Mouse (Mus musculus) gastrocnemius, postnatal 4 days (tissue): ENCODE data around the gene Selenos. TPM values are rescaled to one million over a fixed set of nuclear protein-coding genes. Genes with fewer than 3 reads are reported as not detected.

Source experiments
- DNase-seq, 2 experiments: peaks; one replicate each; pipeline ENCODE4 v3.0.0; 2021 to 2022; ENCODE audit warnings: low spot score in 2 of 2, mixed read lengths in 2 of 2
- total RNA-seq, 2 experiments: library from RNA; stranded (reverse); gene quantifications; 2 replicates each; pipeline ENCODE4 v1.2.3; 2021

Selenos gene
- total RNA-seq, 2 experiments from 2014 or later = 45.6 to 51.9 TPM

DNA sequence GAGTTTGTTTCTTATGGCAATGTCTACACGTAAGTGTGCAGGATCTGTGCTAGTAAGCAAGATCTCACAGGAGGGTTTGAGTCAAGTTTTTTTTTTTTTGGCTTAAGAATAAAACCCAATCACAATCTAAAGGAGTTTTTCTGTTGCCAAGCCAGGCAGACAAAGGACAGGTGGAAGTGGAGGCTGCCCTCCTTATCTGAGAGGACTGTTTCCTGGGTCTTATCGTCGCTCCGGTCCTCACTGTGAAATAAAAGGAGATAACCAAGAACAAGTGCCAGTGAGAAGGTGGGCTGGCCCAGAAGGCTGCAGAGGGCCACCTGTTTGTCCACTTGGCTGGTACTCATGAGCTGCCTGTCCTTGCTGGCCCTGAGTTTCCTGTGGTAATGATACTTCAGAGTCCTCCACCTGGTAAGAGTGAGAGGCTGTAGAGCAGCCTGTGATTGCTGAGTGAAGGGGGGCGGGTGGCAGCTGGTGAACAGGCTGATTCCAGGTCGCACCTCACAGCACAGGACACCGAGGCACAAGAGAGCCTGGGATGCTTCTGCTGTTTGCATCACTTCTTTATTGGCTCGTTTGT is 37.5 kb downstream of the Selenos start:
- no peak for DNase-seq

DNA sequence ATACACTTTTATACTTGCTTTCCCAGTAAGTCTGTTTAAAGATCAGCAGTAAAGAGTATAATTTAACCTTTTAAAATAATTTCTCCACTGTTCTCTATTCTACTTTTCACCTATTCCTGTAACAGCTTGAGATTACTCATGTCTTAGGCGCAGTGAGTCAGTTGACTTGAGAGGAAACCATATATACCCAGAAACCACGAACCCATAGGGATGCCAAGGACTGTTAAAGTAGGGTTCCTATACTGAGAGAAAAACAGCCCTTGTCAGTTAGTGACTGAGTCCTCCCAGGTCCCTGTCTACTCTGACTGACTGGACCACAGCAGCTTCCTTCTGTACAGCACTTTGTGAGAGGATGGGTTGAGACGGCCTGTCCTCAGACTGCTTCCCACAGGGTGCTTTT is 38.6 kb downstream of the Selenos start:
- no peak for DNase-seq

DNA sequence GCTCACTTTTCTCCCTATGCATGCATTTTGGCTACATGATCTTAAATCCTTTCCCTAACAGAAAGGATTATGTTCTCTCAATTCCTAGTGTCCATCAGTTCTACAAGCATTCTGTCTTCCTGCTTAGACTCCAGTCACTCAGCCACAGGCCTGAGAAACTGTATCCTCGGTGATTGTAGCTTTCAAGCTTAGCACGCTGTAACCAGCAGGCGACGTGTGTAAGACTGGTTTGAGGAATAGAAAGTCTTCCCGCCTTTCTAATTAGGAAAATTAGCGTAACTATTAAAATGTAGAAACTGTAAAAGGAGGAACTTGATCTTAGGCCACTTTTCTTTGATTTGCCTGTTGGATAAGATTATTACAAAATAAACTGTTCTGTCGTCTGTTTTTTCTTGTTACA is 39.3 kb downstream of the Selenos start:
- no peak for DNase-seq

DNA sequence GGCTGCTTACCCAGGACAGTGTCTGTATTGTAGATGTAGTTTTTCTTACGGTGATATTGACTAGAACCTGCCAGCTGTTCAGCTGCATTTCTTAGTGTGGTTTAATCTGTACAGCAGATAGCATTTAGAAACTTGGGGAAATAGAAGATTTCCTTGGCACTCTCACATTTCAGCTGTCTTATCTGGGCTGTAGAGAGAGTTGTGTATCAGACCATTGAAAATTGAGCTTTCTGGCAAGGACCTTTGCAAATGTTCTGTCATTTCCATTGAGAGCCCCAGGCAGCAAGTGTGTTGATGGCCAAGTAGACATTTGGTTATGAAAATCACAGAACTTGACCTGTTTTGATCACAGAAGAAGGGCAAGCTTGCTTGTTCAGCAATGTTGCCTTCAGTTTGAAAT is 40.7 kb downstream of the Selenos start:
- no peak for DNase-seq

DNA sequence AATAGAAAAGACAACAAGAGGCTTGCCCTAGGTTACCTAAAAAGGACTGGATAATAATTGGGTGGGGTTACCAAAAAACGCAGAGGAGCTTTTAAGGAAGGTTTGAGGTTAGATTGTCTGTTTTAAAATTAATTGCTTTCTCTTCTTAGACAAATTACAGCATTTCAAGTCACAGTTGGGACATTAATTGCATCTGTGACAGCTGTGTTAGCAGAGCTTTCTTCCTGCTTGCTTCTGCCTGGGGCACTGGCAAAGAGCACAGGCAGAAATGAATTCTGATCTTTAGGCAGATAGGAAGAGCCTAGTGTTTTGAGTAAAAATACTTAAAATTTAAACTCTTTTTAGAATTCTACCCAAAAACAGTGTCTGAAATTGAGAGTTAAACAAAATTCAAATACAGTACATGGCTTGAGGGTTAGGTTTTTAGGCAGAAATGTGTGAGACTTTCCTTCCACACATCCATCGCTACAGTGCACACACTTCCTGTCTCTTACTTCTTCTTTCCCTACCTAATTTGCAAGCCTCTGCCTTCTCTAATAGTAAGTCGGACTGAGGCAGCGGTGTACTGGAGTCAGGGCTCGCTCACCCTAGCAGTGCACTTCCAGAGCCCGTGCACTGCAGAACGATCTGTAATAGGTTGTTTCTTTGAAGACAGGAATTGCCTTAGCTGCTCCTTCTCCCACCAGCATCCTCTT is 41.4 kb downstream of the Selenos start:
- DNase-seq = no peak

DNA sequence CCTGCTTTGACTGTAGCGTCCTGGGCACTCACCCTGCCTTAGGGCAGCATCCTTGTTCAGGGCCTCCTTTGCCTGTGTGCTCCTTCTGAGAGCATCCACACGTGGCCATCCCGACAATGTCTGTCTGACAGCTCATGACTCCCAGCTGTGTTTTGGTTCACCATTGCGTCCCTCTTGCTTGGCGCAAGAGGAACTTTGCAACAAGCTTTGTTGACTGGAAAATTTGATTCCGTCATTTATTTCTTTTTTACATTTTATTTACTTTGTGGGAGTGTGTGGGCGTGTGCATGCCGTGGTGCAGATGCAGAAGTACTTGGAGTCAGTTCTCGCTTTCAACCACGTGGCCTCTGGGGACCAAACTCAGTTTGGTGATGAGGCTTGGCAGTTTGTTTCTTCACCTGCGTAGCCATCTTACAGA is 45.1 kb downstream of the Selenos start:
- no peak for DNase-seq

DNA sequence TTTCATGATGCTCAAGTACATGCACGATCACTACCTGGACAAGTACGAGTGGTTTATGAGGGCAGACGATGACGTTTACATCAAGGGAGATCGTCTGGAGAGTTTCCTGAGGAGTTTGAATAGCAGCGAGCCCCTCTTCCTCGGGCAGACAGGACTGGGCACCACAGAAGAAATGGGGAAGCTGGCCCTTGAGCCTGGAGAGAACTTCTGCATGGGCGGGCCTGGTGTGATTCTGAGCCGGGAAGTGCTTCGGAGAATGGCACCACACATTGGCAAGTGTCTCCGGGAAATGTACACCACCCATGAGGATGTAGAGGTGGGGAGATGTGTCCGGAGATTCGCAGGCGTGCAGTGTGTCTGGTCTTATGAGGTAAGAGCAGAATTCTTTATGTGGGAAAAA is 45.9 kb downstream of the Selenos start:
- DNase-seq = no peak

DNA sequence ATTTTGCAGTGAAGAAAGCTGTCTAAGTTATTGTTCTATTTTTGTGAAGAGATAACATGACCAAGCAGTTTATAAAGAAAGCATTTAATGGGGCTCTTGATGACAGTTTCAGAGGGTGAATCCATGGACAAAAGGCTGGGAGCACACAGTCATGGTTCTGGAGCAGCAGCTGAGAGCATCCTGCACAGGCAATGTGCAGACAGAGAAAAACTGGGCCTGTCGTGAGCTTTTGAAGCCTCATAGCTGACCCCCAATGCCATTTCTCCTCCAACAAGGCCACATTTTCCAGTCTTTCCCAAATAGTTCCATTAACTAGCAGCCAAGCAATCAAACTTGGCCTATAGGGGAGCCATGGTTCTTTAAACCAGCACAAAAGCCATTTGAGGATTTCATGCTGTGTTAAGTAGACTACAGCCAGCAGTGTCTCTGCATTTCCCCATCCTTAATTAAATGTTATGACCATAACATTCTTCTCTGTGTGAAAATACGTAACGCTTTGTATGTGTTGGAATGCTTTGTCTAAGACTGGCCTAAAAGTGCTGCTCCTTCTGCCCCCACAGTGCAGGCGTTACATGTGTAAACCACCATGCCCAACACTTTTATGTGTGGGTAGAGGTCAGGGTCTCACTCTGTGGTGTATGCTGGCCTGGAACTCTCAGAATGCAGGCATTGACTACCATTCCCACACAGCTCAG is 48.6 kb downstream of the Selenos start:
- DNase-seq = no peak

DNA sequence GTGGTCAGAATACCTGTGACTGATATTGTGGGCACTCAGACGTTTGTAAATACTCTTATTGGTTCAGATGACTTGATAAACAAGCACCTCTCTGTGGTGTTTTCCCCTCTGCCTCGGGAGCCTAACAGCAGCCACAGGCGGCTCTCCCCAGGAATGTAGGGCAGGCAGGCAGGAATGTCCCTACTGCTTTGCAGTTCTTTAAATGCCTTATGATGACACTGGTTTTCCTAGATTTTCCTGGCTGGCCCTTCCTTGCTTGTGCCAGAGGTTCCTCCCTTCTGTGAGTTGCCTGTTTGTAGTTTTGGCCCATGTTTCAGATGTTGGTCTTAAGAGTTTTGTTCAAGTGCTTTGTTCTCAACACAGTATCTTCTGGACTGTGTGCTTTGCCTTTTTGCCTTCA is 49.4 kb downstream of the Selenos start:
- DNase-seq = no peak

DNA sequence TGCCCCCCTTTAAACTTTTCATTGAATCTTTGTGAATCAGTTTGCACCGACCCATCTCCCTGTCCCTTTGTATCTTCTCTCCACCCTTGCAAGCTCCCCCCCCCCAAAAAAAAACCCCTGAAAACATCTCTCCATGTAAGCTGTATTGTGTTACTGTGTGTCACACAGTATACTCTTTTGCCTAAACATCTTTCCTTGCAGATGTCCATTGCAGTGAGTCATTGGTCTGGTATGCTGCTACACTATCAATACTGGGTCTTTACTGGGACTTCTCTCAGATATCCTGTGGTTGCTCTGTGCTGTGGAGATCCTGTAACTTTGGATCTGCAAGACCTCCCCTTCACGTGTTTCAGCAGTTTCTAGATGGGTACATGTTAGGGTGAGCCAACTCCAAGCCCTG is 50.8 kb downstream of the Selenos start:
- no peak for DNase-seq

DNA sequence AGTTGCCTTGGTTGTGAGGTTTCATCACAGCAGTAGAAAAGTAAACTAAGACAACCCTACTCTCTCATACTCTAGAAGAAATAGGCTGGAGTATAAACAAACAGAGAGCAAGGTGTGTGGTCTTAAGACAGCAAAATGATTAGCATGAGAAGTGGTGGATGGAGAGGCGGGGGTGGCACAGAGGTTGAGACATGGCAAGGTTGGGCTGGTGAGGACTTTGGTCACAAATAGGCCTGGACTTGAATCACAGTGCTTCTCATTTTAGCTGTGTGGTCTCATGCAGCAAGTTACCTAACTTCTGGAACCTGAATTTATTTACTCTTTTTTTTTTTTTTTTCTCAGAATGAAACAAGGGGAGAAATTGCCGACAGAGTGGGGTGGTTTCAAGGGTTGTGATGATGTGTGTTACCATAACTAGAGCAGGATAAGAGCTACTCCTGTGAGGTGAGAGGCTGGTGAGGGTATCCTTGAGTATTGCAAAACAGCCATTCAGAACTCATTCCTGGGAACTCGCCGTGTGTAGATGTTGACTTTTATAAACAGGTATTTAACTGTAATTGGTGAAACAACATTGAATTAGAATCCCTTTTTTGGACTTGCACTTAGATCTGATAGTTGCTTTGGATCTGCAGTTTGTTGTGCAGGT is 52.5 kb downstream of the Selenos start:
- no peak for DNase-seq

DNA sequence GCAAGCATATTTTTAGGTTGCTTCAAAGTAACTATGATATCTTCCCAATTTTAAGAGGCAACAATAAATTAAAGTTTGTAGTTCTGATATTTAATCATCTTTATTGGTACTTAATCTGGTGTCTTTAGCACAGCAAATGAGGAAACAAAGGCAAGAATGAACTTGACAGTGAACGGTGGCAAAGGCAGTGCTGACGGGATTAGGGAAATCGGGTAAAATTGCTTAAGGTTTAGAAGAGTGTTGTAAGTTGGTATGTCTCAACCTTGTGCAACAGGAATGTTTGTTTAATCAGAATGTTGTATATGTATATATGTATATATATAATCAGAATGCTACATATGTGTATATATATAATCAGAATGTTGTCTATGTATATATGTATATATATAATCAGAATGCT is 54.7 kb downstream of the Selenos start:
- DNase-seq = no peak

DNA sequence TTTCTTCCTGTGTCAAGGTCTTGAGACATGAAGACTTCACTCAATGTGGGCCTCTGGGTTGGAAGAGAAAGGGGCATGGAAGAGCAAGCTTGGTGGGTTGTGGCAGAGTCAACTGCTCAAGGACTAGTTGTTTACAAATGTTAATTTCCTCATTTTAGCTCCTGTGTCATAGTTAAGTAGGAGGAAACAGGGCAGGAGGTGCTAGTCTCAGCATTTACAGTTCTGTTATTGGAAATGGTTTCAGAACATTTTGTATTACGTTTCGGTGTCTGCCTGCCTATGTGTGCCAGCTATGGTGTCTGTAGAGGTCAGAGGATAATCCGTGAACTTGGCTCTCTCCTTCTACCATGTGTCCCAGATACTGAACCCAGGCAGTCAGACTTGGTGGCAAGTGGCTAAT is 56.2 kb downstream of the Selenos start:
- DNase-seq = no peak

DNA sequence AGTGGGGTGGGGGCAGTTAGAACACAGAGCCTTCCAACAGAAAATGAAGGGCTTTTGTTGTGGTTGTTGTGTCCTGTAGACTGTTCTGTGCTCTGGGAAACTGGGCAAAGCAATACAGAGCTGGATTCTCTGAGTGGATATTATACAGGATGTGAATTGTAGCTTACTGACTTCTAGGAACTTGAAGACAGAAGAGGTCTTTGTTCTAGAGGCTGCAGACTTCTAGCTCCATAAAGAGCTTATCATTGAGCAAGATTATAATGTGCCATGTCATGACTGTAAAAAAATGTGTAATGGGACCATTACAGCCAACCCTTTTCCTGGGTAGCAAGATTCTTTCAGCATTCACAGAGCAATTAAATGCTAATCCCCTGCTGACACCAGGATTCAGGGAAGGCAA is 56.7 kb downstream of the Selenos start:
- DNase-seq = no peak

DNA sequence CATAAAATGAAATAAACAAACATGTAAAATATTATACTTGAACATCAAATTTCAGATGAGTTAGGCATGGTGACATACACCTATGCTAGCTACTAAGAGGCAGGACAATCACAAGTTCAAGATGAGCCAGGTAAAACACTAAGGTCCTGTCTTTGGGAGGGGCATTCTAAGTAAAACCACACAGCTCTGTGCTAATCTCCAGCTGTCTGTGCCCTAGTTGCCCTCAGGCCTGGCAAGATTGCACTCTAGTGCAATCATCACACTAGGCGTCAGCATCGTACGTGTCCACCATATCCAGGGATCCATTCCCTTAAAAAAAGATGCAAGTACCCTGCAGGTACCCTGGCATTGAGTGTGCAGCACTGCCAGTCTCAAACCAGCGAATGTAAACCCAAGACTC is 57.9 kb downstream of the Selenos start:
- DNase-seq = no peak

DNA sequence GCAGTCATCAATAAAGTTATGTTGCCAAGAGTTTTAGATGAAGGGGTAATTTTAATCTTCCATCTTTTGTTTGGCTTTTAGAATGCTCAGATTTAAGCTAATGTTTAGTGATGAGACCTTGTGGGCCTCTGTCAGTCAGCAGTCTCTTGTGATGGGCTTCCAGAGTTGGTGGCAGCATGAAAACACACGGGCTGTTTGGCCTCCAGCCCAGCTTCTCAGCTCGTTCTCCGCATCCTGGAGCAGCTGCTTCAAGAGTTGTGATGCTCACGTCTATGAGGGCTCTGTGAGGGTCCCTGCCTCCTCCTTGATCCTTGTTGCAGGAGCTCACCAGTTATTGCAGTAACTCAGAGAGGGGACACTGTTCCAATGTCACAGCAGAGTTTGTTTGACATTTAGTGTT is 58.9 kb downstream of the Selenos start:
- peak in 1 of 2 experiments; percentile 42 for DNase-seq

DNA sequence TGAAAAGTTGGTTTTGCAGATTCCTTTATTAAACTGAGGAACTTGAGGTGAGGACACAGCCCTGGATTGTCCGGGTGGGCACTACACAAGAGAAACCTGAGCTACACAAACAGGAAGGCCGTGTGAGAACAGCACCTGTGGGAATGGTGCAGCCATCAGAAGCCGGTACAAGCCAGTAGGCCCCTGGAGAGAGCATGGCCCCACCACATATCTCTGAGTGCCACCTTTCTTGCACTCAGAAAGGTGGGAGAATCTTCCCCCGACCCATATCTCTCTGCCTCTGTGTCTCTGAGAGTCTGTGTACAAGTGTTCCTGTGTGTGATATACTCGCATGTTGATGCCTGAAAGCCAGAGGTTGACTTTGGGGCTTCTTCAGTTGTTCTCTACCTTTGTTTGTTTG is 59.4 kb downstream of the Selenos start:
- no peak for DNase-seq

Other genes with a start within 250 kb of the Selenos start
- 10 to 100 TPM; 45.4 to 64.7 TPM for gene Pcsk6, start 217.9 kb upstream of the Selenos start, total RNA-seq
- gene Gm45213, start 36.0 kb upstream of the Selenos start, total RNA-seq = not detected
- gene Snrpa1, start 20.6 kb upstream of the Selenos start, total RNA-seq = 10 to 100 TPM; 31.4 to 36.8 TPM
- 10 to 100 TPM; 32.0 to 35.9 TPM for gene Chsy1, start 29.9 kb downstream of the Selenos start, total RNA-seq